Mouse (Mus musculus) cortical plate, adult 2 months (tissue): ENCODE measurements around the gene Pax3.

Experiments used
- CTCF ChIP-seq: fragments of 200-500 bp; IDR thresholded peaks from 2 replicates; pipeline ENCODE4 v1.5.1; 2011; ENCODE audit warnings: mild to moderate bottlenecking, control low read depth, low read length; ENCODE audit not compliant: insufficient read depth; ENCODE audit errors: extremely low read depth
- POLR2A ChIP-seq: fragments of 200-500 bp; IDR thresholded peaks from 2 replicates; pipeline ENCODE4 v1.6.1; 2011; ENCODE audit warnings: mild to moderate bottlenecking, low read length, control low read depth; ENCODE audit not compliant: insufficient read depth; ENCODE audit errors: extremely low read depth

DNA sequence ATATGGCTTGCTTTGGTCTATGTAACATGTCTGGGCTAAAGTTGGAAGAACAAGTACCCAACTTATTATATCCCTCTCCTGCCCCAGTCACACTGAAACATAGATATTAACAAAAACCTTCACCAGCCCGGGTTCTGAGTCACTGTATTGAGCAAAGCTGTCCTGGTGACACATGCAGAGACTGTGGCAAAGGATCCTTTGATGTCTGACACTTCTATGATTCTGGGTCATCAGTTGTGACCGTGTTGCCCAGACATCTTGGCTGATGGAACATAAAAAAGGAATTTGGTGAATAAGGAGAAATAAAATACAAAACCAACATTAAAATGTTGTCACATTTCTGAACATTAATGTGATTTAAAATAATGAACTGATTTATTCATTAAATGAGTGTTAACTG, 108.3 kb downstream of the Pax3 start:
- TF ChIP-seq CTCF (no peak), POLR2A (no peak)
